Mouse (Mus musculus) c-Kit-positive CD71-positive TER-119-positive erythroid progenitor cells, embryonic 14.5 days (primary cell): ENCODE data around the gene Ksr1.

Experiments
- DNase-seq: peaks from one replicate; pipeline ENCODE4 v3.0.0-alpha.2; 2013; ENCODE audit warnings: low spot score

The Ksr1 gene

DNA sequence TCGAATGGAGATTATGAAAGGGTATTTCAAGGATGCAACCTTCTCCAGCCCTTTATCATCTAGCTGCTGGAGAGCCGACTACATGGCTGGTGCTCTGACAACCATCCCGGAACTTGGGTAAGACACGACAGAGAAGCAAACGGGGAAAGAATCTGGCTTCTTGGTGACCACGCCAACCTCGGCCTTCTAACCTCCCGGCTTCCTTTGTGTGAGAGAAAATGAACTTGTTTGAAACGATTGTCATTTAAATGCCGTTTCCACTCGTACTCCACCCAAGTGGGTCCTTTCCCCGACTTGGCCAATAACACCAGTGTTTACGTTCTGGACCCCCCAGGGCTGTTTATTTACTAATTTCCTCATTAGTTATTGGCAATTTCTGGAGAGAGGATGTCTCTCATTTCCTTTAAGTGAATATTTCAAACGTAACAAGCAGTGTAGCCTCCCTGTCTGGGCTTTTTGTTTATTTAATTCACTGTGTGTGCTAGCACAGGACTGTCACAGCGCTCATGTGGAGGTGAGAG is 52.8 kb downstream of the Ksr1 start:
- DNase-seq, result no peak

DNA sequence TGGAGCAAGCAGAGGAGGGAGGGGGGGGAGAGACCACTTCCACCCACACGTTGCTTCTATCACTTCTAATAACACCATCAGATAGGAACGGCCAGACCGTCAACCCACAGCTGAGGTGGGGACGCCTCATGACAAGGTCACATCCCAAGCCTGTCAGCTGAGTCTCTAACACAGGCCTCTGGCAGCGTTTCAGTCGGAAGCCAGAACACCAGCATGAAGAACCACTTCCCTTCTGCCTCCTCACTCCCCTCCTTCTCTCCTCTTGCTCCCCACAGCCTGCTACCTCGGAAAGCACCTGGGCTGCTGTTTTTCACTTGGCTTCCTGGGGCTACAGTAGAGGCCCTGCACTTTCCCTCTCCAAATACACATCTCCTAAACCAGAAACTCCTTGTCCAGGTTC is 53.4 kb downstream of the Ksr1 start:
- no peak for DNase-seq

DNA sequence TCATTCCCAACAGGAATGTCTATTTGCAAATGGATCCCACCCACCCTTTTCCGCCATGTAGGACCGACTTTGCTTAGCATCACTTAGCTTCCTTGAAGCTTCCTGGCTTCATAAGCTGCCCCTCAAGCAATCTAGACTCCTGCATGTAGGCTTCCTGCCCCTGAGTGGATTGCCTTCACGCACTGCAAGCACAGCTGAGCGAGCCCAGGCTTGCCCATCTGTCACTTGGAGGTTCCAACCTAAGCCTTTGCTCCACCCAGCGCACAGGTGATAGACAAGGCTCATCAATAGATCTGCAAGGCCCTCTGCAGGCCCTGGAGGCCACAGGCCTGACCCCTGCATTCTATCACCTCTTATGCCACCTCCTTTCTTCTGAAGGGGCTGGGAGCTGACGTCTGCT is 54.0 kb downstream of the Ksr1 start:
- DNase-seq, result no peak

DNA sequence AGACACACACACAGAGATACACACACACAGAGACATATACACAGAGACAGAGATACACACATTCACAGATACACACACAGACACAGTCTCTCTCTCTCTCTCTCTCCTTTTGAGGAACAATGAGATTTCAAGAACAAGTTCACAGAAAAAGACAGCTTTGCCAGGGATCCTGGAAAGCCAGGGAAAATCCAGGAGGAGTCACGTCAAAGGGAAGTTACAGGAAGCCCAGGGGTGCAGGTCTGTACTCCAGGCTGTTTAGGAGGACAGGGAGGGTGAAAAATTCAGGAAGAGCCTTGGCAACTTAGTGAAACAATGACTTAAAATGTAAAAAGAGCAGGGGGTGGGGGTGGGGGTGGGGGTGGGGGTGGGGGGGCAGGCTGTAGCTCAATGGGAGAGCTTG is 56.5 kb downstream of the Ksr1 start:
- no peak for DNase-seq

- no peak for DNase-seq
Measured at GRCm38 (mm10) chr11:79089027-79089426, 57.2 kb downstream of the Ksr1 start.

GRCm38 (mm10) chr11:79088325-79088724 is 57.9 kb downstream of the Ksr1 start:
- DNase-seq, result no peak

- no peak for DNase-seq
Measured at GRCm38 (mm10) chr11:79087731-79088311, 58.4 kb downstream of the Ksr1 start.

- DNase-seq, result no peak
Measured at GRCm38 (mm10) chr11:79086787-79087186, 59.4 kb downstream of the Ksr1 start.

DNA sequence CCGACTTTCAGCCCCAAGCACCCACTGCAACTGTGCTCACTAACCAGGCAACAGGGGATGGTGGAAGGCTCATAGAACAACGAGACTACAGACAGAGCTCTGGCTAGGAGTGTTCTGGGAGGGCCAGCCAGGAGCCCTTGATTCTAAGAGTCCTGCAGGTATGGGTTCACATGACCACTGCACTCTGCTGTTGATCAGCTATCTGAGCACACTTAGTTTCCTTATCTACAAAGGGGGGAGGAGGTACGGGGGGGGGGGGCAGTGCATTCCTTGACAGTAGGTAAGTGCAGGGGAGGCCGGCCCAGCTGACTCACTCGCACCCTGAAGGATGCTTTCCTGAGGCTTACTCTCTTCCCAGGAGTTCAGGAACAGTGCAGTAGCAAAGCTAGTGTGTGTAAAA is 61.1 kb downstream of the Ksr1 start:
- DNase-seq, result no peak

DNA sequence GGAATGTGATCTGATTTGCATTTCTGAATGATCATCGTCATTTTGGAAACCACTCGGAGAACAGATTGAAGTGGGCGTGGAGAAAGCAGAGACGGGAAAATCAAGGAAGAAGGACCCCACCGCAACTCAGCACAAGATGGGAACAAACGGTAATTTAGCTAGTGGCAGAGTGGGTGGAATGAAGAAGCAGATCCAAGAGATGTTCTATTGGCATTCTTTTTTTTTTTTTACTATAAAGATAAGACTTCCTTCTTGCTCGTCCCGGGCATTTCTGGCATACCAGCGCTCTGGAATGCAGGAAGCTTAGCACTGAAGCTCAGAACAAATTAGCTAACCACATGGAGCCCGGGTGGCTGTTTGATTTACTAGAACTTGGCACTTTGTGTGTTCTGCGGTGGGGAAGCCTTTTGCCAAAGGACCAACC is 63.2 kb downstream of the Ksr1 start:
- no peak for DNase-seq

DNA sequence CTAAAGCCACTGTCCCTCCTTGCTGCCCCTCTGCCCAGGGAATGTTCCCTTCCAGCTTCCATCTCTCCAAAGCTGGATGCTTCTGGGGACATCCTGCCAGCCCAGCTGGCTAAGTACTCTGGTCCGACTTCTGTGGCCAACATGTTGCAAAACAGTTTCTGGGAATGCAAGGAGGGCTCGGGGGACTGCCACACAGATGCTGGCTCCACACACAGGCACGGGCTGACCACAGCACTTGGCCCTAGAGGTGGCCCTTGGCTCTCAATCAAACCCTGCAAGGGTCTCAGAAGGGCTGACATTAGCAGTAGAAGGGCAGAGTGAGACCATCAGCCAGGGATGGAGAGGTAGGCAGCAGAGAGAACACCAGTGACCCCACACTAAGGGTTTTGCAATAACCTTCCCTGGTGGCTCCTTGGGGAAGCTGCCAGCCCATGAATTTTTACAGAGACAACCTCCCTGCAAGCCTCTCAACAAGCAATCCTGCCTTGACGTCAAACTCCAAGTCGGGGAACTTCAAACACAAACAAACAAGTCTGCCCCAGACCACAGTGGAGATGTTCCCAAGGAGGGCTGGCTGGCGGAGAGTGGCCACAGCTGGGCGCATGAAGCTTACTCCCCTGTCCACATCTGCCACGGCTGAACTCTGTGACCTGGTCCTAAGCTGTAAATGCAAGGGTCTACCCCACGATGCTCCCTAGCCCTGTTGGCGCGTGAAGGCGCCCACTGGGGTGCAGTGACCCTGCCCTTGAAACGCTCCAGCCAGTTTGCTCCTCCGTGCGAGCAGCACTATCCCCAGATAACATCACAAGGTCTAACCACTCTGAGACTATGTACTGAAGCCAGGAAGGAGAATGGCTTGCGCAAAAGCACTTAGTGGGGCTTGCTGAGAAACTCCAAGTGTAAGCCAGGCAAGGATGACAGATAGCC is 65.0 kb downstream of the Ksr1 start:
- DNase-seq, result no peak

GRCm38 (mm10) chr11:79080081-79080480 is 66.1 kb downstream of the Ksr1 start:
- no peak for DNase-seq

GRCm38 (mm10) chr11:79076484-79076883 is 69.7 kb downstream of the Ksr1 start:
- no peak for DNase-seq

GRCm38 (mm10) chr11:79075044-79075443 is 71.2 kb downstream of the Ksr1 start:
- no peak for DNase-seq

DNA sequence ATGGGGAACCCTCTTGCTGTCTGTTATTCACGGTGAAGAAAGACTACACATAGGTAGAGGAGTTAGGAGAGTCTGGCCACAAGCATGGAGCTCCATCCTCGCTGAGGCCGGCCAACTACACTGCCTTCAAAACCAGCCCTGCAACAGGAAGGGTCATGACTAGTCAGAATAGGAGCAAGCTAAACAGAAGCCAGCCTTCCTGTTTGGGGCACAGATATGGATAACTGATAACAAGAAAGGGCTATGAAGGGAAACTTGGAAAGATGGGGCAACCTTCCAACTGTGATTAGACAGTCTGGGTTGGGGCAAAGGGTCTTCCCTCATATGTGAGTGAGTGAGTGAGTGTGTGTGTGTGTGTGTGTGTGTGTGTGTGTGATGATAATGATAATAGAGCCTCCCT is 71.6 kb downstream of the Ksr1 start:
- no peak for DNase-seq

DNA sequence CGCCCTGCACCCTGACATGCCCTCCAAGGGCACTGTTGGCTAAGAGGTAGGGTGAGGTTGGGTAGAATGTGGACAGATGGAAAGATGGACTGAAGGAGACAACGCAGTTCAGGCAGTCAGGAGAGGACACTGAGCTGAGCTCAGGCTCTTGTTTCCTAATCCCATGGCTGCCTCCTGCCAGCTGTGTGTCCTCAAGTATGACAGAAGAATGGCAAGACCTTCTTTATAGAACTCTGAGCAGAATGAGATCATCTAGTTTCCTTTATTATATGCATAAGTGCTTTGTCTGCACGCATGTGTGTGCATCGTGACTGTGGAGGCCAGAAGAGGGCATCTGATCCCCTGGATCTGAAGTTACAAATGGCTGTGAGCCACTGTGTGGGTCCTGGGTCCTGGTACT is 72.6 kb downstream of the Ksr1 start:
- no peak for DNase-seq

GRCm38 (mm10) chr11:79072108-79072507 is 74.1 kb downstream of the Ksr1 start:
- no peak for DNase-seq

- DNase-seq, result peak; percentile 89
Measured at GRCm38 (mm10) chr11:79071082-79071972, 74.9 kb downstream of the Ksr1 start.

GRCm38 (mm10) chr11:79069453-79070153 is 76.6 kb downstream of the Ksr1 start:
- peak; percentile 68 for DNase-seq

GRCm38 (mm10) chr11:79067172-79067571 is 79.0 kb downstream of the Ksr1 start:
- peak; percentile 34 for DNase-seq

DNA sequence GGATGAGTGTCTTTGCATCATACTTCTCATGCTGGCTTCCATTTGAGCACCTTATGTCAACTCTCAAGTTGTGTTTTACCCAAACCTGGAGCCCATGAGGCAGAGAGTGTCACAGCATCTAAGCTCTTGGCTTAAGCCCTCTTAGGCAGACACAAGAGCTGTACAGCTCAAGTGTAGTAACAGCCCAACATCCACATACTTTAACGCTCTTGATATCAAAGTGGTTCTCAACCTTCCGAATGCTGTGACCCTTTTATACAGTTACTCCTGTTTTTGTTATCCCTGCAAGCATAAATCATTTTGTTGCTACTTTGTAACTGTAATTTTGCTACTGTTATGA is 80.0 kb downstream of the Ksr1 start:
- DNase-seq, result no peak
